Mouse (Mus musculus) heart, embryonic 10.5 days (tissue): ENCODE measurements around the gene Aox3. TPM values are rescaled to one million over a fixed set of nuclear protein-coding genes. Genes with fewer than 3 reads are reported as not detected.

Experiments
- DNase-seq: peaks from one replicate; pipeline ENCODE4 v3.0.0-alpha.2; 2017; ENCODE audit warnings: low spot score
- H3K27ac ChIP-seq: fragments of 300-500 bp; sonication (generic); 2 replicates; pipeline ENCODE4 v1.5.1; 2016; ENCODE audit warnings: mild to moderate bottlenecking
- H3K27me3 ChIP-seq: fragments of 300-500 bp; sonication (generic); 2 replicates; pipeline ENCODE4 v1.6.1; 2016; ENCODE audit warnings: mild to moderate bottlenecking; ENCODE audit not compliant: poor library complexity, insufficient read depth, severe bottlenecking
- H3K36me3 ChIP-seq: fragments of 300-500 bp; sonication (generic); 2 replicates; pipeline ENCODE4 v1.6.1; 2016; ENCODE audit warnings: mild to moderate bottlenecking, moderate library complexity
- H3K4me1 ChIP-seq: fragments of 300-500 bp; sonication (generic); 2 replicates; pipeline ENCODE4 v1.6.1; 2016; ENCODE audit warnings: mild to moderate bottlenecking
- H3K4me3 ChIP-seq: fragments of 300-500 bp; sonication (generic); 2 replicates; pipeline ENCODE4 v1.5.1; 2016; ENCODE audit warnings: mild to moderate bottlenecking, moderate library complexity
- H3K9me3 ChIP-seq: fragments of 300-500 bp; sonication (generic); 2 replicates; pipeline ENCODE4 v1.6.1; 2016; ENCODE audit warnings: mild to moderate bottlenecking, moderate library complexity
- WGBS: fragments of 180-500 bp; shearing (Covaris S2); methylation state at CpG from one replicate; pipeline ENCODE4 v1.1.7; 2016; 5-methylcytosine and 5-hydroxymethylcytosine counted together
- polyA plus RNA-seq: library from polyadenylated mRNA; unstranded; fragments of >200 nt; fragmentation: Nextera tagmentation; extraction: Ambion mirVana; gene quantifications from 2 replicates; pipeline ENCODE4 v1.2.1, GENCODE M21; 2016

The Aox3 gene
- polyA plus RNA-seq, 1 experiment from 2014 or later: not detected

- Histone ChIP-seq H3K4me1 (0 out of 2 replicates have a peak, but pooled peaks cover 4% of the 10 kb centered on the region), H3K27ac (no peak overlapping the region), H3K27me3 (0 out of 2 replicates have a peak, but pooled peaks cover 6% of the 10 kb centered on the region), H3K36me3 (no peaks in the 10 kb centered on the region), H3K4me3 (no peak overlapping the region), H3K9me3 (no peaks in the 10 kb centered on the region)
- no peak for DNase-seq
- WGBS: 82% methylated on average over 5 of the region's 5 CpGs
Observed at GRCm38 (mm10) chr1:58081356-58081755, 31.6 kb upstream of the Aox3 start.

GRCm38 (mm10) chr1:58089316-58089715 lies 23.6 kb upstream of the Aox3 start:
- Histone ChIP-seq H3K27ac (no peak overlapping the region), H3K4me3 (no peak overlapping the region), H3K36me3 (no peaks in the 10 kb centered on the region), H3K4me1 (peaks cover 11% of the 10 kb centered on the region; the same call in 1 of the 2 replicates), H3K9me3 (no peaks in the 10 kb centered on the region), H3K27me3 (peaks cover 30% of the 10 kb centered on the region)
- WGBS: 56% methylated on average over 5 of the region's 5 CpGs
- no peak for DNase-seq

- no peaks in the 10 kb centered on the region for H3K9me3 ChIP-seq
- 79% methylated on average over 4 of the region's 4 CpGs for WGBS
- H3K27me3 ChIP-seq: peaks cover 38% of the 10 kb centered on the region
- no peaks in the 10 kb centered on the region for H3K36me3 ChIP-seq
- DNase-seq: no peak
- H3K4me1 ChIP-seq: peaks cover 11% of the 10 kb centered on the region; the same call in 1 of the 2 replicates
- no peak overlapping the region for H3K4me3 ChIP-seq
- no peak overlapping the region for H3K27ac ChIP-seq
Observed at GRCm38 (mm10) chr1:58090191-58090590, 22.7 kb upstream of the Aox3 start.

GRCm38 (mm10) chr1:58091213-58091612 lies 21.7 kb upstream of the Aox3 start:
- peaks cover 7% of the 10 kb centered on the region; the same call in 1 of the 2 replicates for H3K4me1 ChIP-seq
- no peak overlapping the region for H3K4me3 ChIP-seq
- 66% methylated on average over 3 of the region's 3 CpGs for WGBS
- peaks cover 38% of the 10 kb centered on the region for H3K27me3 ChIP-seq
- H3K27ac ChIP-seq: no peak overlapping the region
- no peaks in the 10 kb centered on the region for H3K9me3 ChIP-seq
- DNase-seq: no peak
- no peaks in the 10 kb centered on the region for H3K36me3 ChIP-seq

GRCm38 (mm10) chr1:58091992-58092560 lies 20.9 kb upstream of the Aox3 start:
- 63% methylated on average over 2 of the region's 2 CpGs for WGBS
- H3K36me3 ChIP-seq: no peaks in the 10 kb centered on the region
- H3K4me1 ChIP-seq: peaks cover 7% of the 10 kb centered on the region; the same call in 1 of the 2 replicates
- H3K9me3 ChIP-seq: no peaks in the 10 kb centered on the region
- DNase-seq: no peak
- no peak overlapping the region for H3K4me3 ChIP-seq
- H3K27me3 ChIP-seq: peaks cover 38% of the 10 kb centered on the region
- H3K27ac ChIP-seq: no peak overlapping the region

GRCm38 (mm10) chr1:58097338-58097737 lies 15.6 kb upstream of the Aox3 start:
- WGBS: 86% methylated on average over 6 of the region's 6 CpGs

GRCm38 (mm10) chr1:58099119-58099518 lies 13.8 kb upstream of the Aox3 start:
- no peak overlapping the region for H3K4me3 ChIP-seq
- no peak for DNase-seq
- 0 out of 2 replicates have a peak, but pooled peaks cover 3% of the 10 kb centered on the region for H3K4me1 ChIP-seq
- peaks cover 27% of the 10 kb centered on the region for H3K27me3 ChIP-seq
- H3K36me3 ChIP-seq: no peaks in the 10 kb centered on the region
- no peaks in the 10 kb centered on the region for H3K9me3 ChIP-seq
- no peak overlapping the region for H3K27ac ChIP-seq

More at GRCm38 (mm10) chr1:58097338-58097737, 15.6 kb upstream of the Aox3 start:
- Histone ChIP-seq H3K4me1 (peaks cover 5% of the 10 kb centered on the region; the same call in 1 of the 2 replicates), H3K36me3 (no peaks in the 10 kb centered on the region), H3K27ac (no peak overlapping the region), H3K9me3 (no peaks in the 10 kb centered on the region), H3K27me3 (peaks cover 27% of the 10 kb centered on the region), H3K4me3 (no peak overlapping the region)
- DNase-seq: no peak

GRCm38 (mm10) chr1:58101531-58102146 lies 11.3 kb upstream of the Aox3 start:
- no peak for DNase-seq

GRCm38 (mm10) chr1:58102494-58102893 lies 10.4 kb upstream of the Aox3 start:
- 75% methylated on average over 7 of the region's 7 CpGs for WGBS
- Histone ChIP-seq H3K4me3 (no peak overlapping the region), H3K9me3 (no peaks in the 10 kb centered on the region), H3K4me1 (0 out of 2 replicates have a peak, but pooled peaks cover 3% of the 10 kb centered on the region), H3K27me3 (peaks cover 25% of the 10 kb centered on the region), H3K36me3 (no peaks in the 10 kb centered on the region), H3K27ac (no peak overlapping the region)
- DNase-seq: no peak

More at GRCm38 (mm10) chr1:58101531-58102146, 11.3 kb upstream of the Aox3 start:
- no peaks in the 10 kb centered on the region for H3K9me3 ChIP-seq
- H3K36me3 ChIP-seq: no peaks in the 10 kb centered on the region
- H3K27me3 ChIP-seq: peaks cover 25% of the 10 kb centered on the region
- 0 out of 2 replicates have a peak, but pooled peaks cover 3% of the 10 kb centered on the region for H3K4me1 ChIP-seq
- 74% methylated on average over 2 of the region's 2 CpGs for WGBS
- no peak overlapping the region for H3K4me3 ChIP-seq
- no peak overlapping the region for H3K27ac ChIP-seq

GRCm38 (mm10) chr1:58105685-58106084 lies 7.2 kb upstream of the Aox3 start:
- Histone ChIP-seq H3K36me3 (no peaks in the 10 kb centered on the region), H3K4me1 (no peaks in the 10 kb centered on the region), H3K9me3 (no peaks in the 10 kb centered on the region), H3K27me3 (peaks cover 16% of the 10 kb centered on the region), H3K4me3 (no peak overlapping the region), H3K27ac (no peak overlapping the region)
- WGBS: 79% methylated on average over 6 of the region's 6 CpGs
- DNase-seq: no peak

GRCm38 (mm10) chr1:58107066-58107465 lies 5.9 kb upstream of the Aox3 start:
- Histone ChIP-seq H3K36me3 (no peaks in the 10 kb centered on the region), H3K4me1 (no peaks in the 10 kb centered on the region; the same call in 1 of the 2 replicates), H3K27ac (no peak overlapping the region), H3K9me3 (no peaks in the 10 kb centered on the region), H3K27me3 (peaks cover 11% of the 10 kb centered on the region; the same call in 1 of the 2 replicates), H3K4me3 (no peak overlapping the region)
- WGBS: 80% methylated on average over 2 of the region's 2 CpGs
- no peak for DNase-seq

GRCm38 (mm10) chr1:58110241-58110640 lies 2.7 kb upstream of the Aox3 start:
- Histone ChIP-seq H3K27me3 (peaks cover 13% of the 10 kb centered on the region), H3K4me1 (peaks cover 3% of the 10 kb centered on the region; the same call in 1 of the 2 replicates), H3K27ac (no peak overlapping the region), H3K36me3 (no peaks in the 10 kb centered on the region), H3K9me3 (no peaks in the 10 kb centered on the region), H3K4me3 (no peak overlapping the region)
- peak; percentile 41 for DNase-seq
- WGBS: 90% methylated on average over 5 of the region's 5 CpGs

GRCm38 (mm10) chr1:58111315-58111714 lies 1.6 kb upstream of the Aox3 start:
- H3K27me3 ChIP-seq: peaks cover 7% of the 10 kb centered on the region
- H3K4me1 ChIP-seq: peaks cover 3% of the 10 kb centered on the region; the same call in 1 of the 2 replicates
- no peak overlapping the region for H3K4me3 ChIP-seq
- no peaks in the 10 kb centered on the region for H3K9me3 ChIP-seq
- WGBS: 77% methylated on average over 4 of the region's 4 CpGs
- H3K36me3 ChIP-seq: no peaks in the 10 kb centered on the region
- no peak overlapping the region for H3K27ac ChIP-seq
- DNase-seq: peak; percentile 6
